Mouse (Mus musculus) R1 (cell line): ENCODE measurements around the gene Lrsam1.
A peak's percentile ranks its signal among the peaks of the same experiment; 100 is the strongest.

Experiments used
- DNase-seq: peaks from one replicate; pipeline ENCODE4 v3.0.0-alpha.2; 2018; ENCODE audit warnings: low read depth, low spot score

The Lrsam1 gene

DNA sequence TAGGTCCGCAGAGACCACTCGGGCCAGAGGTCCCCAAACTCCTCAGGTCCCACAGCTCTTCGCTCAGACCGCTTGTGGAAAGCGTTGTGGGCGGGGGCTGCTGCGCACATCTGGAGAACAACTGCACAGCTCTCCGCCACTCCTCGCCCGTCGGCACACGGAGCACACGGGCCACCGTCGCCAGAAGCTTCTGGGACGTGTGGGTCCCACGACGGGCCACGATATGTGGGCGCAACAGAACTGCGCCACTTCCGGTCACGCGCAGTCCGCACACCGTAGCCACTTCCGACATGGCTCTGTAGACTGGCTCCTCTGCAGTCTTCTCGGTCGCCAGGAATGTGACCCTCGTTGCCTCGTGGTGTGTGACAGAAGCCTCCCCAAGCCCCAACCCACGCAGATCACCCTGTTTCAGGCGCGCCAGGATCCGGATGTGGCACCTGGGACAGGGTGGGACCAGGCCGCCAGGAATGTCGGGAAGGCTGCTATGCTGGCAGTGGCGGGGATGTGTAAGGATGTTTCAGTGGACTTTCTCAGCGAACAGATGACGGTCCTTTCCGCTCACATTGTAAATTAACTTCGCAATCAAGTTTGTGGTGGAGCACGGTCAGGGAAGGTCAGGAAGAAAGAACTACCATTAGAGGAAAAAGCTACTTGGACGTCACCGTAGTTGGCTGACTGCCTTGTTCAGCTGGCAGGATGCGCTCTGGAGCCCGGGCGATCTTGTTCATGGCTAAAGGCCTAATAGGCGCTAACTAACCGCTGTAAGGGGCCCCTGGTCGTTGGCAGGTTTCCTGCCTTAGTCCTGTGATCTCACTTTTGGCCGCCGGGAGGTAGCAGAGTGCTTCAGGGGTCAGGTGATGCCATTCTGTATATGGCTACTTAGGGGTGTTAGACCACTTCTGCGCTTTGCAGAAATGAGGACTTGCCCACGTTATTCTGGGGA is 5.5 kb upstream of the Lrsam1 start:
- DNase-seq = peak; percentile 89

- no peak for DNase-seq
These were observed 4.8 kb upstream of the Lrsam1 start for GRCm38 (mm10) chr2:32966184-32966688.

DNA sequence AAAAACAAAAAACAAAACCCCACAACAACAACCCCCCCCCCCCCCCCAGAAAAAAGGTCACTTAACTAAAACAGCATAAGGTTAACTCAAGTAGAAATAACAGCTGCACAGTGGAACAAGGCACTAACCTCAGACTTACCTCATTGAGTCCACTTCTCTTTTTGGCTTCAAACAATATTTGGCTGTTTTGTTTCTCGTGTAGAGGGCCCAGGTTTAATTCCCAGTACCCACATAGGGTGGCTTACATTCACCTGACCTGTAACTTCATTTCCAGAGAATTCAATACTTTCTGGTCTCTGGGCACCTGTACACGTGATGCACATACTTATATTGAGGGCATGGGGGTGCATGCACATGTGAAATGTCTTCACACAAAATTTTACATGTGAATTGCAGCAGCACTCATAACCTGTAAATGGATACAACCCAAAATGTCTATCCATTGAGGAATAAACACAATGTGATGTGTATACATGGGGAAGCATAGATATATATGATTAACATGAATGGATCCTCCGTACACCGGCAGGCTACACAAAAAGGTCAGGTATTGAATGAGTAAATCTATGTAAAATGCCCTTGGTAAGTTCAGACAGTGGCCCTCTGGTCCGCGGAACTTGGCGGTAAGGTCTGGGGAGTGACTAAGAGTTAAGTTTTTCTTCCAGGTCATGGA is 4.2 kb upstream of the Lrsam1 start:
- peak; percentile 72 for DNase-seq

GRCm38 (mm10) chr2:32964659-32965457 is 3.4 kb upstream of the Lrsam1 start:
- DNase-seq = peak; percentile 64

GRCm38 (mm10) chr2:32963981-32964380 is 2.6 kb upstream of the Lrsam1 start:
- DNase-seq = peak; percentile 79

DNA sequence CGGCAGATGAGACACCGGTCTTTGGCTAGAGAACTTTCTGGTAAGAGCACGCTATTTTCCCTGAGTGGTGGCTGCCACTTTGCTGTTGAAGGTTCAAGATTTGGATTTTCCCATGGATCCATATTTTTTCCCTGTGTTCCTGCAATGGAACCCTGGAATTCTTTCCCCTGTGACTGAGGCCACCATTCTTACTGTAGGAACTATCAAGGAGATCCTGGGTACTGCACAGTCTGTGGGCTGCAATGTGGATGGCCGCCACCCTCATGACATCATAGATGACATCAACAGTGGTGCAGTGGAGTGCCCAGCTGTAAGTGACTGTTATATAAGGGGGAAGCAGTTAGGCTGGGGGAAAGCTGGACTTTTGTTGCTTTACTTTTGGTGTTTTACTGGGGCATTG is 2.1 kb upstream of the Lrsam1 start:
- peak; percentile 34 for DNase-seq

GRCm38 (mm10) chr2:32962875-32963220 is 1.4 kb upstream of the Lrsam1 start:
- DNase-seq = no peak

DNA sequence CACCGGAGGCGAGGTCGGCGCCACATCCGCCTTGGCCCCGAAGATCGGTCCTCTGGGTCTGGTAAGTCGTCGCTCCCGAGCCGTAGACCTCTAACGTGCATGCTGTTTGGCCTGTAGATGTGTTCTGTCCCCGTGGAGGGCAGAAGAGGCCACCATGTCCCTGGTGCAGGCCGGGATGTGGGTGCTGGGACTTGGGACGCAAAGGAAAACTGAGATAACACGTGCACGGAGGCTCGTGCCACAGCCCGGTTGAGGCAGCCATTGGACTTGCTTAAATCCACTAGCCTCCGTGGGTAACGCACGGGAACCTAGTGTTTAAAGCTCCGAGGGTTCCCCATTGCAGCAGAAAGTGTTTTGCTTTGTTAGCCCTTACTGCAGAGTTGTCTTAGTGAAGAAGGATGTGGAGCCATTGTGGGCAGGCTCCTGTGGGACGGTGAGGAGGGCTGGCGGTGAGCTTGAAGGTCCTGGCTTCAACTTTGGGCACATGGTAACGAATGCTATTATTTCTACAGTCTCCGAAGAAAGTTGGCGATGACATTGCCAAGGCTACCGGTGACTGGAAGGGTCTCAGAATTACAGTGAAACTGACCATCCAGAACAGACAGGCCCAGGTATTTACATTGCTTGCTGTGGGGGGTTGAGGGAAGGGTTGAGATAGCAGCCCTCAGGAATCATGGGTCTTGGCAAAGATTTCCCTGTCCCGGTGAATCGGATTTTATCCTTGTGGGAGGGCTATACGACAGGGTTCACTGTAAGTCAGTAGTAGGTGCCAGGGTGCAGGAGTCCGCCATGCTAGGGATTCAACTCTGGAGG is 854 bp upstream of the Lrsam1 start:
- peak; percentile 62 for DNase-seq

GRCm38 (mm10) chr2:32960273-32960672 is 1.1 kb downstream of the Lrsam1 start:
- no peak for DNase-seq

- peak; percentile 76 for DNase-seq
These were observed 4.1 kb downstream of the Lrsam1 start for GRCm38 (mm10) chr2:32957344-32957743.

GRCm38 (mm10) chr2:32954581-32954980 is 6.8 kb downstream of the Lrsam1 start:
- peak; percentile 81 for DNase-seq

DNA sequence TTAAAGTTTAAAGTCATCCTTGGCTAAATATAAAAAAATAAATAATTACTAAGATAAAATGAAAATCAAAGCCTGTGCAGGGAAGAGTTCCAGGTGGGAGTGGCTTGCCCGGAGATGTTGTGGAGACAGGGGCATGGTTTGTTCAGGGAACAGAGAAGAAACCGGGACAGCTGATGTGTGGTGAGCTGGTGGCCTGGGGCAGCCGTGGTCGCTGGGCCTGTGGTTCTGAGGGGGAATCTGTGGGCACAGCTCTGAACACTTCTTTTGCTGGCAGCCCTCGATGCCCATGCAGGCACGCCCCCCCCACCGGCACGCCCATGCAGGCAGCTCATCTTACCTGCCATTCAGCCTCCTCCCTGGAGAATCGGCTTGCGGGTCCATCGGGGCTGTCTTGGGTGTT is 14.0 kb downstream of the Lrsam1 start:
- no peak for DNase-seq

GRCm38 (mm10) chr2:32940483-32940882 is 20.9 kb downstream of the Lrsam1 start:
- peak; percentile 66 for DNase-seq

DNA sequence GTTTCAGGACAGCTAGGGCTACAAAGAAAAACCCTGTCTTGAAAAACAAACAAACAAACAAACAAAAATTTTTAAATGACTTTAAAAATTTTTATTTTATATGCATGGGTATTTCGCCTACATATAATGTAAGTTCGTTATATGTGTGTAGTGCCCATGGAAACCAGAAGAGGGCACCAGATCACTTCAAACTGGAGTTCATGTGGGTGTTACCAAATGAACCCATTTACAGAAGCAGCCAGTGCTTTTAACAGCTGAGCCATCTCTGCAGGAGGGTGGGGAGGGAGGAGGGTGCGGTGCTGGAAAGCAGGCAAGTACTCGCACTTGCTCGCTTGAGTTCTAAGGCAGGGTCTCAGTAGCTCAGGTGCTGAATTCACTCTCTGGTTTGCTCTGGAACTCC is 22.0 kb downstream of the Lrsam1 start:
- DNase-seq = peak; percentile 96

- DNase-seq = no peak
These were observed 22.7 kb downstream of the Lrsam1 start for GRCm38 (mm10) chr2:32938741-32939140.

GRCm38 (mm10) chr2:32931730-32932129 is 29.7 kb downstream of the Lrsam1 start:
- DNase-seq = peak; percentile 84

- DNase-seq = no peak
These were observed 32.2 kb downstream of the Lrsam1 start for GRCm38 (mm10) chr2:32928947-32929829.

DNA sequence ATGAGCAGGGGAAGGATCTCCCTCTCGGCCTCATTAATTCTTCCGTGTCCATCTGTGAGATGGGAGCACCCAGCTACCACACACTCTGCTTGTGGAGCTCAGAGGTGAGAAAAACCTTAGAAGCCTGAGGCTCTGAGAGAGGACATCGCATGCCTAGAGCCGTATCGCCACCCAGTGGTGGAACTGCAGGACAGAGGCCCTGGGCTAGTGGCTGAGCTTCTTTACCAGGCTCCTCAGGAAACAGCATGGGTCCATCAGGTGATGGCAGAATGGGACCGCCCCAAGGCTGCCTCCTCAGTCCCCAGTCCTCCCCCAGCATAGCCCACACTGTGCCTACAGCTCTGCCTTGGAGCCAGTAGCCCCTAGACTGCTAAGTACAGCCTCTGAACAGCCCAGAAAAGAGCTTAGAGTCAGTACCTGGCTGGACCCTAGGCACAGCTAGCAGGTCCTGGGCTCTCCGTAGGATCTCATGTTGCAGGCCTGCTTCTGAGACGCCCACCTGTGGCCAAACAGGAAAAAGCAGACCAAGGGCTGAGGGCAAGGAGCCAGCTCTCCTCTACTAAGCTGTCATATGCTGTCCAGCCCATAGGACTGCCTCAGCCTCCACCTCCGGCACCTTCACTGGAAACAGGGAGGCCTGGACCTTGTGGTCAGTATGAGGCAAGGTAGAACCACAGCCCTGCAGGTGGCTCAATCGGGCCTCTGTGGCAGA is 33.0 kb downstream of the Lrsam1 start:
- DNase-seq = peak; percentile 90

GRCm38 (mm10) chr2:32927624-32928234 is 33.7 kb downstream of the Lrsam1 start:
- no peak for DNase-seq
